Mouse (Mus musculus) E14TG2a.4 (cell line): Measurements from ENCODE around the gene Tmod1.

Experiments used
- CTCF ChIP-seq: conservative IDR thresholded peaks from 2 replicates; pipeline ENCODE4 v1.5.1; 2014; ENCODE audit warnings: low read length
- NANOG ChIP-seq: IDR thresholded peaks from 2 replicates; pipeline ENCODE4 v1.6.1; 2014; ENCODE audit warnings: borderline replicate concordance, low read length, mixed read lengths
- POU5F1 ChIP-seq: IDR thresholded peaks from 2 replicates; pipeline ENCODE4 v1.6.1; 2014; ENCODE audit warnings: low read length, borderline replicate concordance

- TF ChIP-seq CTCF = no peak
- no peak for TF ChIP-seq NANOG
- TF ChIP-seq POU5F1 = no peak
Measured at GRCm38 (mm10) chr4:46123358-46123757, 84.6 kb downstream of the Tmod1 start.
